Mouse (Mus musculus): ENCODE measurements around the gene Zfp472. TPM values are rescaled to one million over a fixed set of nuclear protein-coding genes. Genes with fewer than 3 reads are reported as not detected.

Zfp472 gene
- polyA plus RNA-seq, 1 experiment from 2014 or later, result 6.5 TPM

DNA sequence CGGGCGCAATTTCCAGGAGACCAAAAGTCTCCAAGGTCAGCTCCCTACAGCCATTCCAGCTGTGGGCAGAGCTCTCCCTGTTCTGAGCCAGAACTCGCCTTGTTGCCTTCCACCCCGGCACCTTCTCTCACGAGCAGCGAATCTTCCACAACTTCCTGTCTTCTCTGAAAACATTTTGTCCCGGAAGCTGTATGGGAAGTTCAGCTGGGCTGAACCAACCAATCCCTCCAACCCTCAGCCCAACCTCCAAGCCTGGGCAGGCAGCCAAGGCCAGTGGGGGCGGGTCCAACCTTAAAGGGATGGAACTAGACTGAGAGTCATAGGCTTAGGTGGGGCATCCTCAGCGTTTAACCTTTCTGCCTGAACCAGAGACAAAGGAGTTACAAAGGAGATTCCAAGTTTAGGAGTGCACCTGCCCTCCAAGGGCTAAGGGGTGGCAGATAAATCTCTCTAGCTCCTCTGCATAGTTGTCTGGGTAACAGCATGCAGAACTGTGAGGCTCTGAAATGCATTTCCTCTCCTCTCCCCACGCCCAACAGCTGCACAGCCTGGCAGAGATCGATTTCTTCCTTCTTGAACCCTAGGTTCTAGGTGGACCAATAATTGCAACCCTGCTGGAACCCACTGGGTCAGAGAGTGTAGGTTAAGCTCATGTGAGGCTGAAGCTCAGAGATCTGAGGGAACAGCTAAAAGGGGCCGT is 18.2 kb upstream of the Zfp472 start, which contains the start of gene Cyp4f13:
TSS of gene Cyp4f13 (minus strand) at position 188 of the 700 bp plus-strand sequence.
- peak within 1 kb of the TSS; percentile 80 for H3K4me2 ChIP-seq
- ATAC-seq (ENCODE audit: low read depth), result peak; percentile 95
- peaks cover 19% of the 10 kb centered on the region for H3K4me1 ChIP-seq (replicated peaks)
- 9% methylated on average over 12 of the region's 12 CpGs for WGBS (ENCODE audit: insufficient replicate concordance)
- 0 out of 2 replicates have a peak, but pooled peaks cover 3% of the 10 kb centered on the region for H3K27me3 ChIP-seq
- H3K9me3 ChIP-seq (replicated peaks), result no peaks in the 10 kb centered on the region
- peak within 1 kb of the TSS; percentile 65 for H3K4me3 ChIP-seq (replicated peaks)
- DNase-seq, result peak; percentile 70
- no peaks in the 10 kb centered on the region for H3K36me3 ChIP-seq
- H3K9ac ChIP-seq, result peak within 1 kb of the TSS; percentile 71
- H3K27ac ChIP-seq, result peak within 1 kb of the TSS; percentile 59; the same call in 1 of the 2 replicates

DNA sequence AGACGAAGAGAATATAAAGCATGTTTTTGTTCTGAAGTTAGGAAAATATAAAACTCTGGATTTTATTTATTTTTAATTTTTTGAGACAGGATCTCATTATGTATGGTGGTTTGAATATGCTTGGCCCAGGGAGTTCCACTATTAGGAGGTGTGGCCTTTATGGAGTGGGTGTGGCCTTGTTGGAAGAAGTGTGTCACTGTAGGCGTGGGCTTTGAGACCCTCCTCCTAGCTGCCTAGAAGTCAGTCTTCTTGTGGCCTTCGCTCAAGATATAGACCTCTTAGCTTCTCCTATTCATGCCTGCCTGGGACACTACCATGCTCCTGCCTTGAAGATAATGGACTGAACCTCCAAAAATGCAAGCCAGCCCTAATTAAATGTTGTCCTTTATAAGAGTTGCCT is 15.5 kb upstream of the Zfp472 start:
- H3K9me3 ChIP-seq (replicated peaks), result no peaks in the 10 kb centered on the region
- no peak overlapping the region for H3K27ac ChIP-seq
- H3K27me3 ChIP-seq, result 0 out of 2 replicates have a peak, but pooled peaks cover 3% of the 10 kb centered on the region
- DNase-seq, result no peak
- H3K9ac ChIP-seq, result no peak overlapping the region
- no peak overlapping the region for H3K4me2 ChIP-seq
- 63% methylated on average over 3 of the region's 3 CpGs for WGBS (ENCODE audit: insufficient replicate concordance)
- H3K36me3 ChIP-seq, result no peaks in the 10 kb centered on the region
- H3K4me1 ChIP-seq (replicated peaks), result peaks cover 19% of the 10 kb centered on the region
- ATAC-seq (ENCODE audit: low read depth), result no peak
- H3K4me3 ChIP-seq (replicated peaks), result no peak overlapping the region

DNA sequence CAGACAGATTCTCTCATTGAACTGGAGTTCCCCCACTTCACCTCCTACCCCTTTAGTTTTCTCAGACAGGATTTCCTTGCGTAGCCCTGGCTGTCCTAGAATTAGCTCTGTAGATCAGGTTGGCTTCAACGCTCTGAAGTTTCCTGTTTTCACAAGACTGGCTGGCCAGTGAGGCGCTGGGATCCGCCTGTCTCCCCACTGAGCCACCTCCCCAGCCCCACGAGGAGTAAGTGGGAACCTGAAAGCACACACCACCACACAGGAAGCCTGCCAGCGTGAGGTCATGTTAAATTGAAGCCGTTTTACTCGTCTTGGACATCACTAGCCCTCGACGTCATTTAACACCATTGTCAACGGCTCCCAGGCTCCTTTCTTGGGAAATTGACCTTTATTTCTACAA is 14.6 kb upstream of the Zfp472 start:
- 53% methylated on average over 11 of the region's 11 CpGs for WGBS (ENCODE audit: insufficient replicate concordance)
- Histone ChIP-seq H3K9me3 (replicated peaks) (no peaks in the 10 kb centered on the region), H3K4me2 (no peak overlapping the region), H3K4me1 (replicated peaks) (peaks cover 17% of the 10 kb centered on the region), H3K9ac (no peak overlapping the region), H3K4me3 (replicated peaks) (no peak overlapping the region), H3K36me3 (no peaks in the 10 kb centered on the region), H3K27ac (no peak overlapping the region), H3K27me3 (0 out of 2 replicates have a peak, but pooled peaks cover 3% of the 10 kb centered on the region)
- ATAC-seq (ENCODE audit: low read depth) (no peak), DNase-seq (no peak)

DNA sequence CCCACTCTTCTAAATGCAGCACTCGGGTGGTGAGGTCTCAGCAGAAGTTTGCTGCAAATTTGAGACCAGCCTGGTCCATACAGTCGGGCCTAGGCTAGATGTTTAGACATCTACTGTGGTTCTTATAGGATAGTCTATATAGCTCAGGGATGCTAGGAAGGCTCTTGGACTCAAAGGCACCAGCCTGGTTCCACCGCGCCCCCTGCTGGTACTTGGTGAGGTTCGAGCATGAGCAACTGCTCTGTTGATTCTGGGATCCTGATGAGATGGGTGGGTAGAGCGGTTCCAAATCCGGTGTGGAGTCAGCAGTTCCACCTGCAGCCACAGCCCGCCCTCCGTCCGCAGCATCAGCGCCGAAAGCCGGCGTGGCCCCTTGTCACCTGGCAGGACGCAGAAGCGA is 14.2 kb upstream of the Zfp472 start:
- DNase-seq (peak; percentile 43), ATAC-seq (ENCODE audit: low read depth) (no peak)
- 20% methylated on average over 16 of the region's 16 CpGs for WGBS (ENCODE audit: insufficient replicate concordance)
- H3K4me2 ChIP-seq, result no peak overlapping the region
- no peak overlapping the region for H3K4me3 ChIP-seq (replicated peaks)
- H3K27me3 ChIP-seq, result 0 out of 2 replicates have a peak, but pooled peaks cover 3% of the 10 kb centered on the region
- no peaks in the 10 kb centered on the region for H3K36me3 ChIP-seq
- no peaks in the 10 kb centered on the region for H3K9me3 ChIP-seq (replicated peaks)
- no peak overlapping the region for H3K9ac ChIP-seq
- H3K27ac ChIP-seq, result no peak overlapping the region
- H3K4me1 ChIP-seq (replicated peaks), result peaks cover 13% of the 10 kb centered on the region

DNA sequence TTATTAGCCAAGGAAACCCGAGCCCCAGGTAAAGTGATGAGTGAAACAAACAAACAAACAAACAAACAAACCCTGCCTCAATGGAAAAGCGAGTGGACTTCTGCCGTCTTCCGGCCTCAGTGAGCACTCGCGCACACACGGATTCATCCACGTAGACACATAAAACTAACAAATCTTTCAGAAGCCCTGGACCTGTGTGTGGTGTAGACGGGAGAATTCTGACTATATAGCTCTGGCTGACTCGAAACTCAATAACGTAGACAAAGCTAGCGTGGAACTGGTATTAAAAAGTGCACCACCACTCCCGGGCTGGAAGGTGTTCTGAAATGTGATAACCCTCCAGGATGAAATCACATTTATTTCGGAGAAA is 376 bp upstream of the Zfp472 start:
- ATAC-seq (ENCODE audit: low read depth) (no peak; the same call in 1 of the 2 replicates), DNase-seq (no peak)
- Histone ChIP-seq H3K27me3 (peaks cover 7% of the 10 kb centered on the region; the same call in 1 of the 2 replicates), H3K9ac (peak overlapping the region; percentile 81), H3K36me3 (no peaks in the 10 kb centered on the region), H3K27ac (peak overlapping the region; percentile 84), H3K9me3 (replicated peaks) (no peaks in the 10 kb centered on the region), H3K4me2 (peak overlapping the region; percentile 88), H3K4me3 (replicated peaks) (peak overlapping the region; percentile 78), H3K4me1 (replicated peaks) (peaks cover 36% of the 10 kb centered on the region)
- WGBS (ENCODE audit: insufficient replicate concordance), result 1% methylated on average over 14 of the region's 14 CpGs

DNA sequence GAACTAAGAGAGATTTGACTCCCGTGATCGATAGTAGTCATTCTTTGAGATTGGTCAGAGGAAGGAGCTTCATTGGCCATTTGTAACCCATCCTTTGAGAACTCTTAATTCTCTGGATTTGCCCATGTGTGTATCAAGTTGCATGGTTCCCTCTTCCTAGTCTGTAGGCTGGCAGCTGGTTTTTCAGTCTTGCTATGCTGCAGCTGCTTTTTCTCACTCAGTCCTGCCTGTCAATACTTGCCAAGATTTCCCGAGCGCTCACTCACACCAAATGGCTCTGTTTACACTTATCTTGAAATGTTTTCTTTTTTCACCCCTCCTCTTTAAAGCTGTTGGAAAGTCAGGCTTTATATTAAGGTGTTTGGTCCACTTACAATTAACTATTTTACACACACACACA is 15.7 kb downstream of the Zfp472 start:
- peaks cover 32% of the 10 kb centered on the region for H3K36me3 ChIP-seq
- H3K27me3 ChIP-seq, result no peaks in the 10 kb centered on the region
- WGBS (ENCODE audit: insufficient replicate concordance), result 88% methylated on average over 4 of the region's 4 CpGs
- H3K9me3 ChIP-seq (replicated peaks), result no peaks in the 10 kb centered on the region
- ATAC-seq (ENCODE audit: low read depth) (no peak), DNase-seq (no peak)
- H3K27ac ChIP-seq, result no peak overlapping the region
- H3K4me2 ChIP-seq, result no peak overlapping the region
- no peaks in the 10 kb centered on the region for H3K4me1 ChIP-seq (replicated peaks)
- no peak overlapping the region for H3K4me3 ChIP-seq (replicated peaks)
- no peak overlapping the region for H3K9ac ChIP-seq

DNA sequence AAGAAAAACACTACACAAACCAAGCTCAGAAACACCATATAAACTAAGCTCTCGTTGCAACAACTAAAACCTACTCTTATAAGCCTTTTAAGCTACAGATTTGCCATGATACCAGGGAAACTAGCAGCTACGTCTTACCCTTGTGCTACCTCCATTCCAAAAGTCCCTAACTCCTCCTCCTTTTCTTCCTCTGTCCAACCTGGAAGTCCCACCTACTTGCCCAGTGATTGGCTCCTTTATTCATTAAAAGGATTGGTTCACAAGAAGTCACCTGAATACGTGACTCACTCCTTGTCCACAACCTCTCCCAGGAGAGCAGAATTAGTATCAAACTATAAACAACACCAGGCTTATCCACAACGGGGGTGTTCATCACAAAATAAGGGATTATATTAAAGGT is 20.7 kb downstream of the Zfp472 start:
- no peak overlapping the region for H3K9ac ChIP-seq
- H3K4me1 ChIP-seq (replicated peaks), result no peaks in the 10 kb centered on the region
- no peaks in the 10 kb centered on the region for H3K36me3 ChIP-seq
- H3K4me3 ChIP-seq (replicated peaks), result no peak overlapping the region
- ATAC-seq (ENCODE audit: low read depth), result no peak
- no peak overlapping the region for H3K4me2 ChIP-seq
- no peaks in the 10 kb centered on the region for H3K27me3 ChIP-seq
- DNase-seq, result no peak
- H3K9me3 ChIP-seq (replicated peaks), result no peaks in the 10 kb centered on the region
- 59% methylated on average over 4 of the region's 4 CpGs for WGBS (ENCODE audit: insufficient replicate concordance)
- no peak overlapping the region for H3K27ac ChIP-seq

DNA sequence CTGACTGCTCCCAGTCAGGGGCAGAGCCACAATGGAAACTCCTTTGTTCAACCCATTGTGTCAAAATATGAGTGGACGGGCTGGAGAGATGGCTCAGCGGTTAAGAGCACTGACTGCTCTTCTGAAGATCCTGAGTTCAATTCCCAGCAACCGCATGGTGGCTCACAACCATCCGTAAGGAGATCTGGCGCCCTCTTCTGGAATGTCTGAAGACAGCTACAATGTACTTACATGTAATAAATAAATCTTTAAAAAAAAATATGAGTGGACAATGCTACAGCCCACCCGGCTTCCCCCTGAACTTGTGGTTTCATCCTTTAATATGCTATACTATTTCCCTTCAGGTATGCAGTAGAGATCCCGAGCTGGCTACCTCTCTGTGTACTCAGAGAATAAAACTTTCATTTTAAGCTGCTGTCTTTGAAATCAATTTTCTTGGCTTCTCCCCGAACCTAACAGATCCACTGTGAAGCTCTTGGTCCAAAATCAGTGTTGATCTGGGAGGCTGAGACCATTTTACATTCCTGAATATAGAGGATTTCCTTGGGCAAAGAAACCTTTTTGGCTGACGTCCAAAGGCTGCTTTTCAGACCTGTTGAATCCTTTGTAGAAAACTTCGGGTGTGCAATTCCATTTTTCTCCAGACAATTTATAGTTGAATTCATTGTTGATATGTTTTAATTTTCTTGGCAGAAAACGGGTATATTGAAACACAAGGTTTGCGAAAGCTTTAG is 26.5 kb downstream of the Zfp472 start:
- DNase-seq (peak; percentile 38), ATAC-seq (ENCODE audit: low read depth) (no peak)
- Histone ChIP-seq H3K9ac (peak overlapping the region; percentile 80; the same call in 1 of the 2 replicates), H3K27ac (no peak overlapping the region), H3K4me3 (replicated peaks) (peak overlapping the region; percentile 77), H3K9me3 (replicated peaks) (no peaks in the 10 kb centered on the region), H3K36me3 (peaks cover 16% of the 10 kb centered on the region), H3K27me3 (no peaks in the 10 kb centered on the region), H3K4me1 (replicated peaks) (peaks cover 18% of the 10 kb centered on the region), H3K4me2 (peak overlapping the region; percentile 83)
- WGBS (ENCODE audit: insufficient replicate concordance), result 56% methylated on average over 12 of the region's 12 CpGs

DNA sequence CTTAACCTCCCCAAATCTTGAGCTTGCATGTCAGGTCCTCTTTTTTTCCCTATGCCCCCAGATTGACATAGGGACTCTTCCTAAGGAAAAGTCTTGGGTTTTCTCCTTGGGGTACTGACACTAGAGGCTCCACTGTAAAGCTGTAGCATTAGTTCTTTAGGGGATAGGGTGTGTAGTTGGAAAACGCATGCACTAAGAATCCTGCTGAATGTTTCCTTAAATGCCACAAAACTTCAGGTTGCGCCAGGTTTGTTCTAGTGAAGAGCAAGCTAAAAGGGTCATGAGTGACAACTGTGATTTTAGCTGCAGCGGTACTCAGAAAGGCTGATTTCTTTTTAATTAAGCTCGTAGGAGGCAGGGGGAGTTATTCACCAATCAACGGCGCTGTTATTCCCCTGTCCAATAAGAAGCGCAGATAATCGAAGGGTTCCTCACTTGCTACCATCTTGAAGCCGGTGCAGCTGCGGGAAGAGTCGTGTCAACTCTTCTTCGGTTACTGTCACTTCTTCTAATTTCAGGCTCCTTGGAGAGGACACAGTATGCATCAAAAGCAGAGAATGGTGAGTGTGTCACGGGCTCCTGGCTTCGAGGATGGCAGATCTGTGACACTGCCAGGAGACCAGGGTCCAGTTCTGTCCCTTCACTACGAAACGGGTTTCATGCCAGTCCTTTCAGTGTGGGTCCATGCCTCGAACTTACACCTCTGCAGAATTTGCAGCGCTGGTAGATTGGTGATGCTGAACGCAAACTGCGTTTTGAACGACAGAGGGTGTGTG is 27.3 kb downstream of the Zfp472 start, which contains the start of gene Zfp952:
TSS of gene Zfp952 (plus strand) at position 431 of the 776 bp plus-strand sequence.
- Histone ChIP-seq H3K9me3 (replicated peaks) (no peaks in the 10 kb centered on the region), H3K4me3 (replicated peaks) (peak within 1 kb of the TSS; percentile 77), H3K4me1 (replicated peaks) (peaks cover 18% of the 10 kb centered on the region), H3K9ac (peak within 1 kb of the TSS; percentile 80), H3K27me3 (no peaks in the 10 kb centered on the region), H3K4me2 (peak within 1 kb of the TSS; percentile 83), H3K27ac (peak within 1 kb of the TSS; percentile 63; the same call in 1 of the 2 replicates), H3K36me3 (peaks cover 16% of the 10 kb centered on the region)
- DNase-seq (peak; percentile 72), ATAC-seq (ENCODE audit: low read depth) (peak; percentile 94)
- 2% methylated on average over 21 of the region's 21 CpGs for WGBS (ENCODE audit: insufficient replicate concordance)

DNA sequence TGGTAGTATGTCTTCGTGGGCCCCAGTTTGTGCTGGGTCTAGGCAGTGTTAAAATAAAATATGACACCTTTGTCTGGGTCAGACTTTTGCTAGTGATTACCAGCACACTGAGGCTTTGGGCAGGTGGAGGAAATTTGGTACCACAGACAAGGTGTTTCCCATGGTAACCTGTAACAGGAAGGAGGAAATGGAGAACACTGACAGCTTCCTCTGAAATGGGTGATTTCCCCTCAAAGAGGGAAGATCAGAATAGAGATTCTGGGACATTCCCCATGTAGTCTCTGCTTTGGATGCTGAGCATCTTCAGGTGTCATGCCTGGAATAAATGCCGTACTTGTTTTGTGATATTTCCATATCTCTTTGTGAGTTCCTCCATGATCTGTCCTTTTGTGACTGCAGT is 32.9 kb downstream of the Zfp472 start:
- no peaks in the 10 kb centered on the region; the same call in 1 of the 2 replicates for H3K9me3 ChIP-seq (replicated peaks)
- no peak overlapping the region for H3K9ac ChIP-seq
- peaks cover 44% of the 10 kb centered on the region for H3K36me3 ChIP-seq
- no peak overlapping the region for H3K27ac ChIP-seq
- no peaks in the 10 kb centered on the region for H3K27me3 ChIP-seq
- DNase-seq (no peak), ATAC-seq (ENCODE audit: low read depth) (no peak)
- peaks cover 10% of the 10 kb centered on the region for H3K4me1 ChIP-seq (replicated peaks)
- H3K4me2 ChIP-seq, result no peak overlapping the region
- 76% methylated on average over 2 of the region's 2 CpGs for WGBS (ENCODE audit: insufficient replicate concordance)
- no peak overlapping the region for H3K4me3 ChIP-seq (replicated peaks)

DNA sequence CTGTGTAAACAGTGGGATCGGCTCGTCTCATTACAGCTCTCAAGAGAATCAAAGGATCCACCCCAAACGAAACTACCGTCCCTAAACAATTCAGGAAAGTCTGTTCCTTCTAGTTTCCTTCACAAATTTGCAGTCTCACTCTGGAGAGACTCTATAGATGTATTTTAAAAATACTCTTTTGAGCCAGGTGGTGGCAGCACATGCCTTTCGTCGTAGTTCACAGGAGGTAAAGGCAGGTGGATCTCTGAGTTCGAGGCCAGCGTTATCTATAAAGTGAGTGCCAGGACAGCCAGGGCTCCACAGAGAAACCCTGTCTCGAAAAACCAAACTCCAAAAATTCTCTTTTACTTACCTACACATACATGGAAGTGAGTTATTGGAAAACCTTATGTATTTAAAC is 42.7 kb downstream of the Zfp472 start:
- WGBS (ENCODE audit: insufficient replicate concordance), result 38% methylated on average over 9 of the region's 9 CpGs
- ATAC-seq (ENCODE audit: low read depth) (no peak), DNase-seq (no peak)
- peaks cover 5% of the 10 kb centered on the region; the same call in 1 of the 2 replicates for H3K9me3 ChIP-seq (replicated peaks)
- no peaks in the 10 kb centered on the region for H3K4me1 ChIP-seq (replicated peaks)
- no peaks in the 10 kb centered on the region for H3K27me3 ChIP-seq
- H3K4me2 ChIP-seq, result no peak overlapping the region
- H3K4me3 ChIP-seq (replicated peaks), result no peak overlapping the region
- peaks cover 19% of the 10 kb centered on the region for H3K36me3 ChIP-seq
- H3K27ac ChIP-seq, result no peak overlapping the region
- H3K9ac ChIP-seq, result no peak overlapping the region
